Mouse (Mus musculus) forelimb bud, embryonic 11.5 days (tissue): ENCODE data around the gene Fam186b.
A peak's percentile ranks its signal among the peaks of the same experiment; 100 is the strongest.
"Not testable (repeated sequence)": the region's sequence is repeated elsewhere in the genome, so short reads cannot be mapped to it uniquely, and the experiment has no call there.

ENCODE experiments used
- DNase-seq: peaks from one replicate; pipeline ENCODE4 v3.0.0-alpha.2; 2012; ENCODE audit warnings: low read depth, low spot score

Fam186b gene

GRCm38 (mm10) chr15:99259730-99260252 lies 35.9 kb downstream of the Fam186b start:
- DNase-seq: peak; percentile 62

- DNase-seq: no peak
Observed at GRCm38 (mm10) chr15:99259167-99259729, 36.4 kb downstream of the Fam186b start.

- DNase-seq: no peak
Observed at GRCm38 (mm10) chr15:99255241-99255749, 40.4 kb downstream of the Fam186b start.

- no peak for DNase-seq
Observed at GRCm38 (mm10) chr15:99254477-99255005, 41.1 kb downstream of the Fam186b start.

- DNase-seq: no peak
Observed at GRCm38 (mm10) chr15:99253772-99254171, 41.9 kb downstream of the Fam186b start.

GRCm38 (mm10) chr15:99253175-99253479 lies 42.6 kb downstream of the Fam186b start:
- not testable (repeated sequence) for DNase-seq

GRCm38 (mm10) chr15:99252381-99253174 lies 43.1 kb downstream of the Fam186b start:
- peak; percentile 11 for DNase-seq

GRCm38 (mm10) chr15:99251626-99252380 lies 43.9 kb downstream of the Fam186b start, which contains the start of gene Mcrs1:
Mcrs1 (minus strand) TSS chr15:99251961.
- peak; percentile 100 for DNase-seq

- not testable (repeated sequence) for DNase-seq
Observed at GRCm38 (mm10) chr15:99251111-99251510, 44.6 kb downstream of the Fam186b start.

GRCm38 (mm10) chr15:99249938-99250337 lies 45.8 kb downstream of the Fam186b start:
- DNase-seq: no peak

GRCm38 (mm10) chr15:99248972-99249371 lies 46.7 kb downstream of the Fam186b start:
- DNase-seq: no peak

- not testable (repeated sequence) for DNase-seq
Observed at GRCm38 (mm10) chr15:99246736-99247135, 49.0 kb downstream of the Fam186b start.

GRCm38 (mm10) chr15:99242045-99242444 lies 53.6 kb downstream of the Fam186b start:
- no peak for DNase-seq

- DNase-seq: no peak
Observed at GRCm38 (mm10) chr15:99241249-99241648, 54.4 kb downstream of the Fam186b start.

GRCm38 (mm10) chr15:99240129-99240528 lies 55.6 kb downstream of the Fam186b start:
- DNase-seq: no peak

- no peak for DNase-seq
Observed at GRCm38 (mm10) chr15:99238006-99238405, 57.7 kb downstream of the Fam186b start.

GRCm38 (mm10) chr15:99234326-99235010 lies 61.2 kb downstream of the Fam186b start:
- no peak for DNase-seq

GRCm38 (mm10) chr15:99233719-99234118 lies 62.0 kb downstream of the Fam186b start:
- no peak for DNase-seq

GRCm38 (mm10) chr15:99231998-99232397 lies 63.7 kb downstream of the Fam186b start:
- no peak for DNase-seq

- DNase-seq: no peak
Observed at GRCm38 (mm10) chr15:99226090-99226489, 69.6 kb downstream of the Fam186b start.
